Mouse (Mus musculus) erythroblast, embryonic 14.5 days (primary cell): ENCODE measurements around the gene Wnk4. TPM values are rescaled to one million over a fixed set of nuclear protein-coding genes. Genes with fewer than 3 reads are reported as not detected.
A peak's percentile ranks its signal among the peaks of the same experiment; 100 is the strongest.

Source experiments
- H3K27me3 ChIP-seq: 2 replicates; pipeline ENCODE4 v1.6.1; 2012; ENCODE audit warnings: inconsistent platforms; ENCODE audit not compliant: control insufficient read depth
- H3K36me3 ChIP-seq: 2 replicates; pipeline ENCODE4 v1.6.1; 2012; ENCODE audit warnings: mild to moderate bottlenecking, inconsistent platforms; ENCODE audit not compliant: control insufficient read depth
- H3K4me1 ChIP-seq: 2 replicates; pipeline ENCODE4 v1.6.1; 2012; ENCODE audit warnings: inconsistent platforms; ENCODE audit not compliant: control insufficient read depth
- H3K4me3 ChIP-seq: replicated peaks from 2 replicates; pipeline ENCODE3; 2012; ENCODE audit warnings: moderate library complexity, mild to moderate bottlenecking, inconsistent platforms
- H3K9me3 ChIP-seq: 2 replicates; pipeline ENCODE4 v1.6.1; 2012; ENCODE audit warnings: low read length, inconsistent platforms, mixed read lengths; ENCODE audit not compliant: control insufficient read depth
- GATA1 ChIP-seq: IDR thresholded peaks from 2 replicates; pipeline ENCODE4 v1.6.1; 2012; ENCODE audit warnings: low read length, inconsistent platforms, mixed read lengths
- TAL1 ChIP-seq: IDR thresholded peaks from 3 replicates; pipeline ENCODE4 v1.6.1; 2012; ENCODE audit warnings: low read length, inconsistent platforms, mixed read lengths
- polyA plus RNA-seq: library from polyadenylated mRNA; stranded (reverse); fragments of >175 nt; gene quantifications from 2 replicates; pipeline ENCODE4 v1.2.3, GENCODE M21; 2012

Wnk4 gene
- polyA plus RNA-seq, 1 experiment, result 14.8 TPM

GRCm38 (mm10) chr11:101235429-101235828, 24.9 kb upstream of the Wnk4 start:
- no peak overlapping the region for H3K4me3 ChIP-seq
- H3K4me1 ChIP-seq, result peaks cover 1% of the 10 kb centered on the region; the same call in 1 of the 2 replicates
- H3K9me3 ChIP-seq, result peaks cover 4% of the 10 kb centered on the region; the same call in 1 of the 2 replicates
- TF ChIP-seq GATA1 (no peak), TAL1 (no peak)
- no peaks in the 10 kb centered on the region for H3K36me3 ChIP-seq
- peaks cover 58% of the 10 kb centered on the region for H3K27me3 ChIP-seq

- Histone ChIP-seq H3K36me3 (no peaks in the 10 kb centered on the region), H3K4me1 (no peaks in the 10 kb centered on the region), H3K9me3 (peaks cover 4% of the 10 kb centered on the region; the same call in 1 of the 2 replicates), H3K4me3 (no peak overlapping the region), H3K27me3 (peaks cover 48% of the 10 kb centered on the region)
- TF ChIP-seq GATA1, result no peak
- TF ChIP-seq TAL1, result no peak
Measured at GRCm38 (mm10) chr11:101236782-101237181, 23.6 kb upstream of the Wnk4 start.

- peaks cover 48% of the 10 kb centered on the region for H3K27me3 ChIP-seq
- no peak for TF ChIP-seq GATA1
- no peak for TF ChIP-seq TAL1
Measured at GRCm38 (mm10) chr11:101238071-101238647, 22.2 kb upstream of the Wnk4 start.

GRCm38 (mm10) chr11:101245071-101245470, 15.3 kb upstream of the Wnk4 start:
- no peak overlapping the region for H3K4me3 ChIP-seq
- no peaks in the 10 kb centered on the region for H3K36me3 ChIP-seq
- peaks cover 17% of the 10 kb centered on the region for H3K4me1 ChIP-seq
- H3K9me3 ChIP-seq, result peaks cover 12% of the 10 kb centered on the region; the same call in 1 of the 2 replicates
- TF ChIP-seq TAL1, result no peak
- no peak for TF ChIP-seq GATA1
- peaks cover 76% of the 10 kb centered on the region for H3K27me3 ChIP-seq

More at GRCm38 (mm10) chr11:101238071-101238647, 22.2 kb upstream of the Wnk4 start:
- no peaks in the 10 kb centered on the region for H3K36me3 ChIP-seq
- no peak overlapping the region for H3K4me3 ChIP-seq
- H3K9me3 ChIP-seq, result peaks cover 4% of the 10 kb centered on the region; the same call in 1 of the 2 replicates
- H3K4me1 ChIP-seq, result no peaks in the 10 kb centered on the region

- peaks cover 75% of the 10 kb centered on the region for H3K27me3 ChIP-seq
- TF ChIP-seq GATA1, result no peak
- TF ChIP-seq TAL1, result no peak
- no peaks in the 10 kb centered on the region for H3K36me3 ChIP-seq
- peaks cover 17% of the 10 kb centered on the region for H3K4me1 ChIP-seq
- H3K4me3 ChIP-seq, result peak within 1 kb of the TSS; percentile 36
- H3K9me3 ChIP-seq, result peaks cover 12% of the 10 kb centered on the region; the same call in 1 of the 2 replicates
Measured at GRCm38 (mm10) chr11:101245855-101246701, 14.3 kb upstream of the Wnk4 start, which contains the start of gene Ramp2. Ramp2 (plus strand) TSS chr11:101246028.

- Histone ChIP-seq H3K4me1 (peaks cover 20% of the 10 kb centered on the region), H3K36me3 (no peaks in the 10 kb centered on the region), H3K9me3 (peaks cover 12% of the 10 kb centered on the region; the same call in 1 of the 2 replicates), H3K27me3 (peaks cover 77% of the 10 kb centered on the region), H3K4me3 (peak overlapping the region; percentile 36)
- TF ChIP-seq TAL1 (no peak), GATA1 (no peak)
Measured at GRCm38 (mm10) chr11:101246702-101247012, 13.7 kb upstream of the Wnk4 start.

- peaks cover 24% of the 10 kb centered on the region for H3K4me1 ChIP-seq
- no peak for TF ChIP-seq GATA1
- no peak for TF ChIP-seq TAL1
- peaks cover 12% of the 10 kb centered on the region; the same call in 1 of the 2 replicates for H3K9me3 ChIP-seq
- no peaks in the 10 kb centered on the region for H3K36me3 ChIP-seq
- peaks cover 68% of the 10 kb centered on the region for H3K27me3 ChIP-seq
- H3K4me3 ChIP-seq, result no peak overlapping the region
Measured at GRCm38 (mm10) chr11:101247521-101248030, 12.8 kb upstream of the Wnk4 start.

- TF ChIP-seq GATA1 (no peak), TAL1 (no peak)
- Histone ChIP-seq H3K4me1 (peaks cover 31% of the 10 kb centered on the region), H3K27me3 (peaks cover 60% of the 10 kb centered on the region), H3K4me3 (no peak overlapping the region), H3K36me3 (no peaks in the 10 kb centered on the region), H3K9me3 (peaks cover 12% of the 10 kb centered on the region; the same call in 1 of the 2 replicates)
Measured at GRCm38 (mm10) chr11:101248258-101248994, 11.9 kb upstream of the Wnk4 start.
